Mouse (Mus musculus) testis, postnatal 14 days (tissue): Measurements from ENCODE around the gene F3.
"Not testable (repeated sequence)": the region's sequence is repeated elsewhere in the genome, so short reads cannot be mapped to it uniquely, and the experiment has no call there.

Source experiments
- DNase-seq: peaks from one replicate; pipeline ENCODE4 v3.0.0; 2021; ENCODE audit warnings: low spot score

F3 gene

GRCm38 (mm10) chr3:121738742-121739342, 15.5 kb downstream of the F3 start:
- no peak for DNase-seq

GRCm38 (mm10) chr3:121739489-121740213, 16.3 kb downstream of the F3 start:
- DNase-seq = no peak

- not testable (repeated sequence) for DNase-seq
Measured at GRCm38 (mm10) chr3:121741186-121741848, 18.0 kb downstream of the F3 start.

GRCm38 (mm10) chr3:121754319-121755090, 31.2 kb downstream of the F3 start:
- not testable (repeated sequence) for DNase-seq

GRCm38 (mm10) chr3:121755152-121755551, 31.8 kb downstream of the F3 start:
- no peak for DNase-seq

GRCm38 (mm10) chr3:121758373-121758772, 35.0 kb downstream of the F3 start:
- no peak for DNase-seq

GRCm38 (mm10) chr3:121762056-121762852, 38.9 kb downstream of the F3 start:
- no peak for DNase-seq

GRCm38 (mm10) chr3:121766048-121766447, 42.7 kb downstream of the F3 start:
- no peak for DNase-seq

GRCm38 (mm10) chr3:121766818-121767217, 43.5 kb downstream of the F3 start:
- DNase-seq = no peak

- no peak for DNase-seq
Measured at GRCm38 (mm10) chr3:121768770-121769169, 45.4 kb downstream of the F3 start.

- not testable (repeated sequence) for DNase-seq
Measured at GRCm38 (mm10) chr3:121773336-121773735, 50.0 kb downstream of the F3 start.

GRCm38 (mm10) chr3:121777943-121778342, 54.6 kb downstream of the F3 start:
- DNase-seq = no peak

- DNase-seq = no peak
Measured at GRCm38 (mm10) chr3:121783020-121783419, 59.7 kb downstream of the F3 start.
